Mouse (Mus musculus): Measurements from ENCODE around the gene Mcat.

GRCm38 (mm10) chr15:83535890-83536231, 27.7 kb downstream of the Mcat start:
- TF ChIP-seq POLR2A (IDR thresholded peaks at IDR 0.05; ENCODE audit: insufficient read depth, low read depth, low read length) (no peak), CTCF (IDR thresholded peaks at IDR 0.05) (no peak), EP300 (IDR thresholded peaks at IDR 0.05; ENCODE audit: insufficient read depth, low read depth, low read length) (no peak)

Measured in heart, adult 2 months (tissue).